Mouse (Mus musculus): ENCODE results near the gene Snx18. TPM values are rescaled to one million over a fixed set of nuclear protein-coding genes. Genes with fewer than 3 reads are reported as not detected.
A peak's percentile ranks its signal among the peaks of the same experiment; 100 is the strongest.

The Snx18 gene
- total and polyA plus RNA-seq, 3 experiments = 8.3 to 20.4 (median 18.0) TPM

DNA sequence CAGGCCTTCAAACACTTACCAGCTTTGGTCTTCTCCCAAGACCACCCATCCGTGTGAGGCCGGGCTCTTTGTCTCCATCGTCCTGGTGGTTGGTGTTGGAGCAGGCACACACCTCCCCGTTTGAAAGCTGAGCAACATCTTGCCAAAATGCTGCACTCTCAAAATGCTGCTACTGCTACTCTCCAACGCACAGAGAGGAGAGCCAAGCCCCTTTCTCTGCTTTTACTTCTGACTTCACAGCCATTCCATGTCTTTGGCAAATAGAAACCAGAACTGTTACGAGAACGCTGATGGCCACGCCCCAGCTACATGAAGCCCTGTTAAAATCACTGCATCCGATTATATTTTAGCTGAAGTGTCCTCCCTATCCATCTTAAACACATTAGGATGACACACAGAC is 58.7 kb downstream of the Snx18 start:
- Histone ChIP-seq H3K4me3 (no peak overlapping the region), H3K36me3 (ENCODE audit: control insufficient read depth, insufficient read depth, low read length) (no peaks in the 10 kb centered on the region; the same call in 1 of the 2 replicates), H3K79me2 (replicated peaks; ENCODE audit: control insufficient read depth, insufficient read depth, low read length) (no peaks in the 10 kb centered on the region), H3K27ac (no peak overlapping the region), H3K9ac (ENCODE audit: low read depth, low read length) (no peak overlapping the region), H3K27me3 (ENCODE audit: control insufficient read depth, insufficient read depth, low read length) (no peaks in the 10 kb centered on the region), H3K4me1 (ENCODE audit: control insufficient read depth, insufficient read depth, low read length) (no peaks in the 10 kb centered on the region; the same call in none of the 2 replicates)
- TF ChIP-seq EP300 (IDR thresholded peaks at IDR 0.05; ENCODE audit: insufficient read depth, low read depth, low read length) (no peak), CTCF (IDR thresholded peaks at IDR 0.05) (no peak), POLR2A (IDR thresholded peaks at IDR 0.05; ENCODE audit: insufficient read depth, low read depth, low read length) (no peak)
- DNase-seq = no peak
- WGBS = 78% methylated on average over 9 of the region's 9 CpGs
- intact Hi-C loops (cut with DNase I) = no loop called here

DNA sequence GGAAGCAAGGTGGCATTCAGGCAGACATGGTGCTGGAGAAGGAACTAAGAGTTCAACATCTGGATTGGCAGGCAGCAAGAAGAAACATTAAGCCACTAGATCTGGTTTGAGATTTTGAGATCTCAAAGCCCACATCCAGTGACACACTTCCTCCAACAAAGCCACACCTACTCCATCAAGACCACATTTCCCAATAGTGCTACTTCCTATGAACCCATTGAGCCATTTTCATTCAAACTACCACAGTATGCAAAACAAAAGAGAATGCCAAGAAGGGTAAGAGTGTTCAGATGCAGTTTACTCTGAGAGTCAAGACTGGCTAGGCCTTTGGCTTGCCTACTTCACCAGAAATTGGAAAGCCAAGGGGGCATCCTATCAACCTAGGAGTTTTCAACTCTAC is 61.8 kb downstream of the Snx18 start:
- intact Hi-C loops (cut with DNase I) = no loop called here
- TF ChIP-seq EP300 (IDR thresholded peaks at IDR 0.05; ENCODE audit: insufficient read depth, low read depth, low read length) (no peak), CTCF (IDR thresholded peaks at IDR 0.05) (no peak), POLR2A (IDR thresholded peaks at IDR 0.05; ENCODE audit: insufficient read depth, low read depth, low read length) (no peak)

DNA sequence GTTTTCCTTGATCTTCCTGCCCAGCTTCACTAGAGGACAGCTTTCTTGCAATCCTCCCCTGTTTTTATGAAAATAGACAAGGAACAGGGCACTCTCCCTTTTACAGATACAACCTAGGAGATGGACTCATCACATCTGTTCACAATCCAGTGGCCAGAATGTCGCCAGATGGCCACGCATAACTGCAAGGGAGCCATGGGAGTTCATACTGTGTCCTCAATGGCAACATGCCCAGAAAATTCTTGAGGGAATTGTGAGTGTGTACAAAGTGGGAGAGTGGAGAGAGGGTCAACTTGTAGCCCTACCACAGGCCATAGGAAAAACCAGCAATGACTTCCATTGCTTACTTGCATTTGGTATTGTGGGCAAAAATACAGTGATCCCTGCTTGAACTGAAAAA is 63.1 kb downstream of the Snx18 start:
- Histone ChIP-seq H3K27ac (peak overlapping the region; percentile 51), H3K79me2 (replicated peaks; ENCODE audit: control insufficient read depth, insufficient read depth, low read length) (no peaks in the 10 kb centered on the region), H3K4me3 (no peak overlapping the region), H3K9ac (ENCODE audit: low read depth, low read length) (no peak overlapping the region), H3K36me3 (ENCODE audit: control insufficient read depth, insufficient read depth, low read length) (no peaks in the 10 kb centered on the region; the same call in 1 of the 2 replicates), H3K27me3 (ENCODE audit: control insufficient read depth, insufficient read depth, low read length) (no peaks in the 10 kb centered on the region), H3K4me1 (ENCODE audit: control insufficient read depth, insufficient read depth, low read length) (peaks cover 3% of the 10 kb centered on the region)
- peak; percentile 45 to 63 for DNase-seq
- intact Hi-C loops (cut with DNase I) = no loop called here
- 45% methylated on average over 2 of the region's 2 CpGs for WGBS
- TF ChIP-seq EP300 (IDR thresholded peaks at IDR 0.05; ENCODE audit: insufficient read depth, low read depth, low read length) = 0 out of 2 replicates have a peak, but pooled peaks have one; percentile 25
- no peak for TF ChIP-seq POLR2A (IDR thresholded peaks at IDR 0.05; ENCODE audit: insufficient read depth, low read depth, low read length)
- TF ChIP-seq CTCF (IDR thresholded peaks at IDR 0.05) = no peak

More for the DNA sequence above, 61.8 kb downstream of the Snx18 start:
- Histone ChIP-seq H3K4me3 (no peak overlapping the region), H3K27ac (no peak overlapping the region), H3K27me3 (ENCODE audit: control insufficient read depth, insufficient read depth, low read length) (no peaks in the 10 kb centered on the region), H3K79me2 (replicated peaks; ENCODE audit: control insufficient read depth, insufficient read depth, low read length) (no peaks in the 10 kb centered on the region), H3K36me3 (ENCODE audit: control insufficient read depth, insufficient read depth, low read length) (no peaks in the 10 kb centered on the region; the same call in 1 of the 2 replicates), H3K9ac (ENCODE audit: low read depth, low read length) (no peak overlapping the region), H3K4me1 (ENCODE audit: control insufficient read depth, insufficient read depth, low read length) (no peaks in the 10 kb centered on the region; the same call in none of the 2 replicates)
- no peak for DNase-seq

GRCm38 (mm10) chr13:113553603-113554230 is 64.6 kb downstream of the Snx18 start:
- Histone ChIP-seq H3K36me3 (ENCODE audit: control insufficient read depth, insufficient read depth, low read length) (no peaks in the 10 kb centered on the region; the same call in 1 of the 2 replicates), H3K9ac (ENCODE audit: low read depth, low read length) (no peak overlapping the region), H3K27me3 (ENCODE audit: control insufficient read depth, insufficient read depth, low read length) (no peaks in the 10 kb centered on the region), H3K27ac (no peak overlapping the region; the same call in 1 of the 2 replicates), H3K4me1 (ENCODE audit: control insufficient read depth, insufficient read depth, low read length) (peaks cover 3% of the 10 kb centered on the region), H3K79me2 (replicated peaks; ENCODE audit: control insufficient read depth, insufficient read depth, low read length) (no peaks in the 10 kb centered on the region), H3K4me3 (no peak overlapping the region)
- TF ChIP-seq POLR2A (IDR thresholded peaks at IDR 0.05; ENCODE audit: insufficient read depth, low read depth, low read length) = no peak
- TF ChIP-seq CTCF (IDR thresholded peaks at IDR 0.05) = no peak
- TF ChIP-seq EP300 (IDR thresholded peaks at IDR 0.05; ENCODE audit: insufficient read depth, low read depth, low read length) = no peak
- intact Hi-C loops (cut with DNase I) = no loop called here
- peak in 1 of 2 experiments; percentile 26 for DNase-seq
- 58% methylated on average over 5 of the region's 5 CpGs for WGBS

DNA sequence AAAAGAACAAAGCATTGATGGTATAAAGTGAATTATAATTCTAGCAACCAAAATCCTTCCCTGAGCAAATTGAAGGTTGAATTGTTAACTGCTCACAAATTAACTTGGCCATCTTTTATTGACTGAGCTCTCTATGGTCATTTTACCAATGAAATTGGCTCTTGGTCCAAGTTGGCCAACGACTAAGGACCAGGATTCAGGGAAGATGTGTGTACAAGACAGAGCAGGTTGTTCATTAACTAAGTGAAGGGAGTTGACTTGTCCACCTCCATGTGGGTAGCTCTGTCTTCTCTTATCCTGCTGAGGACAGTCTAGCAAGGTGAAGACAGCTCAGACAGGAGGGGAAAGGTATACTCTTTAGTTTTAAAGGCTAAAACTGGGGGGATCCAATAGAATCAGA is 66.0 kb downstream of the Snx18 start:
- Histone ChIP-seq H3K4me3 (no peak overlapping the region), H3K79me2 (replicated peaks; ENCODE audit: control insufficient read depth, insufficient read depth, low read length) (no peaks in the 10 kb centered on the region), H3K4me1 (ENCODE audit: control insufficient read depth, insufficient read depth, low read length) (peaks cover 3% of the 10 kb centered on the region), H3K27me3 (ENCODE audit: control insufficient read depth, insufficient read depth, low read length) (no peaks in the 10 kb centered on the region), H3K9ac (ENCODE audit: low read depth, low read length) (no peak overlapping the region), H3K27ac (no peak overlapping the region), H3K36me3 (ENCODE audit: control insufficient read depth, insufficient read depth, low read length) (no peaks in the 10 kb centered on the region; the same call in 1 of the 2 replicates)
- 81% methylated on average over 1 of the region's 1 CpGs for WGBS
- intact Hi-C loops (cut with DNase I) = no loop called here
- no peak for DNase-seq
- TF ChIP-seq CTCF (IDR thresholded peaks at IDR 0.05) = no peak
- no peak for TF ChIP-seq POLR2A (IDR thresholded peaks at IDR 0.05; ENCODE audit: insufficient read depth, low read depth, low read length)
- TF ChIP-seq EP300 (IDR thresholded peaks at IDR 0.05; ENCODE audit: insufficient read depth, low read depth, low read length) = no peak

- H3K27me3 ChIP-seq (ENCODE audit: control insufficient read depth, insufficient read depth, low read length) = no peaks in the 10 kb centered on the region
- no peak overlapping the region for H3K9ac ChIP-seq (ENCODE audit: low read depth, low read length)
- no peak for TF ChIP-seq POLR2A (IDR thresholded peaks at IDR 0.05; ENCODE audit: insufficient read depth, low read depth, low read length)
- TF ChIP-seq CTCF (IDR thresholded peaks at IDR 0.05) = no peak
- TF ChIP-seq EP300 (IDR thresholded peaks at IDR 0.05; ENCODE audit: insufficient read depth, low read depth, low read length) = no peak
- no peaks in the 10 kb centered on the region for H3K79me2 ChIP-seq (replicated peaks; ENCODE audit: control insufficient read depth, insufficient read depth, low read length)
- DNase-seq = peak; percentile 39 to 48
- peak overlapping the region; percentile 73 for H3K27ac ChIP-seq
- WGBS = 16% methylated on average over 8 of the region's 8 CpGs
- H3K4me1 ChIP-seq (ENCODE audit: control insufficient read depth, insufficient read depth, low read length) = peaks cover 3% of the 10 kb centered on the region
- intact Hi-C loops (cut with DNase I) = no loop called here
- H3K36me3 ChIP-seq (ENCODE audit: control insufficient read depth, insufficient read depth, low read length) = no peaks in the 10 kb centered on the region; the same call in 1 of the 2 replicates
- no peak overlapping the region for H3K4me3 ChIP-seq
These were observed 67.3 kb downstream of the Snx18 start for GRCm38 (mm10) chr13:113550866-113551565.

Data from heart, adult 2 months (tissue).